Mouse (Mus musculus) spleen, postnatal 10 days (tissue): ENCODE results near the gene Olfr803.

Experiments
- DNase-seq, 2 experiments: peaks; one replicate each; pipeline ENCODE4 v3.0.0; 2021 to 2022; ENCODE audit warnings: low spot score in 2 of 2

The Olfr803 gene

DNA sequence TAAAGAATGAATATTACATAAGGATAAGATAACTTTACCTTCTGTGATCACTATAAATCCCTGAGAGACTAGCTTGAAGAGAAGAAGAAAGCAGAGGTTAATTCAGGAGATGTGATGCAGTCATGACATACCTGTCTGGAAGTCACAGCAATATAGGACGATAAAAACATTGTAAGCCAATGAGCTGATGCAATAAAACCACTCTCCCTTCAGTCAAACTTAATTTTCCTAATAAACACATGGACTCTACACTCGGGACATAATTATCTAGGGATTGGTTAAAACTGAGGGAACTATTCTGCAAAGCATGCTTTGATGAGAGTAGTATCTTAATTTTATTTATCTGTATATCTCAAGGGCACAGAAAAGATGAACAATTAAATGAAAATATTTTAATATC is at the start of gene Olfr803:
Gene Olfr803 (minus strand): TSS at position 101 of the 400 bp plus-strand sequence.
- DNase-seq = no peak

DNA sequence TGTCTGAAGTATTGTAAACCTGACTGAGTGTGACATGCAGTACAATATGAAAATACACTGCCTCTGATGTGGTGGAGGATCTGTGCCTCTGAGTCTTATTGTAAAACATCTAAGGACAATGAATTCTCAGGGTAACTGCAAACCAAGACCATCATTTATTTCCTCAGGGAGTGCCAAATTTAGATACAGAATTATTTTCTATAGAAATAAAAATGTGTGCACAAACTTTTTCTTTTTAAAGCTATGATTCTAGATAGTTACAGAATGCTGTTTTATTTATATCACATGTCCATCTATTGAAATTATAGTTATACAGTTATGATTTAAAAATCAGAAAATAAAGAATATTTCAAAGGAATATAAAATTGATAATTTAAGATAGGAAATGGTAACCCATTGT is 47.7 kb upstream of the Olfr803 start, which contains the start of gene Olfr806:
Gene Olfr806 (minus strand): TSS at position 101 of the 400 bp plus-strand sequence.
- no peak for DNase-seq

DNA sequence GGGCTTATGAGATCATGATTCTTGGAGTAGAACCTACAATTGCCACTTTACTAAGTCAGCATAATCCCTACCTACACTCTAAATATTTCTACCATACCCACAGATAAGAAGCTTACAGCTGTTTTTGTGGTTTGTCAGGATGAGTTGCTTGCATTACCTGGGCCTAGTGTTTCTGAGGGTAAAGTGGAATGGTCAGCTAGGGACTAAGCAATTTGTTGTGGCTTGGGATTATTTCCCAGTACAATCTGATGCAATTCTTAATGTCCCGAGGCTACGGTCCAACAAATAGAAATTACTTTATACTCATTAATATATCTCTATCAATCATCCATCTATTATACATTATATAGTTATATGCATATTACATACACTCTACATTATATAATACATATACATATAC is 35.2 kb upstream of the Olfr803 start, which contains the start of gene Olfr805:
Gene Olfr805 (minus strand): TSS at position 101 of the 400 bp plus-strand sequence.
- no peak for DNase-seq

DNA sequence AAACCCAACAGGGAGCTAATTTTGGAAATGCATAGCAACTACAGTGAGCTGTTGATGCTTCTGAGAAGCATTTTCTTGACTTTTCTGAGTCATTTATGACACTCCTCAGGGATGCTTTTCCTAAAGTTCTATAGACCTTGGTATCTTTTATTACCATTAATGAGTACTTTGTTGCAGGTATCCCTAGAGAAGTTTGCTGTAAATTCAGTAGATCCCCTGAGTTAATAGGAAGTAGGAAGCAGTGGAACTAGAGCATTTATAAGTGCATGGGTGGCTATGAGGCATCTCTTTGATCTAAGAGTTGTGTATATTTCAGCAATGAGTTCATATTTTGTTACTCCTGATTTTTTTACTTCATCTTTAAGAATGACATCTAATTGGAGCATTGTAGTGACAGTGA is 8.8 kb upstream of the Olfr803 start, which contains the start of gene Olfr804:
Gene Olfr804 (plus strand): TSS at position 301 of the 400 bp plus-strand sequence.
- DNase-seq = no peak

DNA sequence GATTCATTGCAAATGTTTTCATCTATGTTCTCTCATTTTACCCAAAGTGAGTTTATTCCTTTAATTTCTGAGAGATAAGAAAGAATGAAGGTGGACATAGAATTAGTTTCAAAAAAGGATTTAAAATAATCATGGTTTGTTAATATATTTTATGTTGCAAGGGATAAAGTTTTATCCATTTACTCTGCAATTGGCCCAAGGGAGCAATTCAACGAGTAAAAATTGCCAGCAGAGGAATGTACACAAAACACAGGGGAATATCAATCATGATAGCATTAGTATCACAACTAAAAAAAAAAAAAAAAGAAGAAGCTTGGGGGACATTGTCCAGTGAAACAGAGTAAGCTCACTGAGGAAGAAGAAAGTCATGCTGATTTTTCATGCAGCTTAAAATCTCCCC is 6.0 kb downstream of the Olfr803 start, which contains the start of gene Olfr802:
Gene Olfr802 (minus strand): TSS at position 101 of the 400 bp plus-strand sequence.
- no peak for DNase-seq

DNA sequence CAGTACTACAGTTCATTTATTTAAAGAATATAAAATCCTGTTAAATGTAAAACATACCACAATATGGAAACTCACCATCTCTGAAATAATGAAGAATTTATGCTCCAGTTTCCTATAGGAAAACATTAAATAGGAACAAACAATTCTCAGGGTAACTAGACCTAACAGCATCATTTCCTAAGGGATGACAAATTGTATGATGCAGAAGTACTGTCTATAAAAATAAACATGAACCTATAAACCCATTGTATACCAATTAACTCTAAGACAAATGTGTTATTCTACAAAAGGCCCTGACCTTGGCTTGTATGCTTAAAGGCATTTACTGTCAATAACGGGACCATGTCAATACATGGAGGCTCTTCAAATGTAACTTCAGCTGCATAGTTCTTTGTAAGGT is 20.3 kb downstream of the Olfr803 start, which contains the start of gene Olfr801:
Gene Olfr801 (minus strand): TSS at position 101 of the 400 bp plus-strand sequence.
- DNase-seq = no peak

DNA sequence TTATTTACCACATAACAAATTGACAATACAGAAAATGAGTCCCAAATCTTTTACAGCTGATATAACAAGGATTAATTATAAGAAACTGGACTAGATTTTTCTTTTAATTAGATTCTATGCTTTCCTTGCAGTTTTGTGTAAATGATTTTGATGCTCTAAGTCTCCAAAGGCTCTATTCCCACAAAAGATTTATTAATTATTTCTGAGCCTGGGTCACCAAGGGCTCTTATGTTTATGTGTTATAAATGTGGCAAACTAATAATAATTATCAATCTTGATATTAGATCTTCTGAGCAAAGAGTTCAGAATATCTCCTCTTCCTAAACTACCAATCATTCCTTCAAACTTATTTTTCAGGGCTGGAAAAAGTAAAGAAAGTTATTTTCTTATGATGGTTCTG is 36.7 kb downstream of the Olfr803 start, which contains the start of gene Olfr800:
Gene Olfr800 (plus strand): TSS at position 301 of the 400 bp plus-strand sequence.
- no peak for DNase-seq

DNA sequence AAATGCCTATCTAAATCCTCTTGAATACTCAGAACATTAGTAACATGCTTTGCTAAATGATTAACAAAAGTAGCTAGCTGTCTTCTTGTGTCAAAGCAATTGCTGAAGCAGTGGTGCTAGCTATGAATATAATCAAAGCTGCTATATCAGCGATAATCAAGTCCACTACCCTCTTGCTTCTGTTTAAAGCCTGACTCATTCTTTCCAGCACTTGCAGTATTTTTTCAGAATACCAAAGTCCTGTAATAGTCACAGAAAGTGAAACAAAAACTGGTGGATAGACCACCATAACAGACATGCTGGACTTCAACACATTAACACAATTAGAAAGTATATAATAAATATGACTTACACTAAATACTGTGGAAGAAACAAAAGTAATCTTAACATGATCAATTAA is 42.3 kb downstream of the Olfr803 start:
- no peak for DNase-seq
